8 mouse cellular contexts compared by ENCODE assay signal in genomic region chr15:83526424-83527091, GRCm38 (mm10). TPM values are rescaled to one million over a fixed set of nuclear protein-coding genes. Genes with fewer than 3 reads are reported as not detected.
DNase-seq lines count a peak whose midpoint lies in the region; ATAC-seq and TF ChIP-seq lines count a peak whose summit lies in the region.

Gene Bik (plus strand): TSS chr15:83526862.

- ATAC-seq in hindbrain, embryonic 14.5 days (ENCODE audit: low FRiP score): no peak
- ATAC-seq in midbrain, embryonic 16.5 days: 0 out of 2 replicates have a peak, but pooled peaks have one; percentile 21

- H3K4me1 ChIP-seq in ES-Bruce4 (ENCODE audit: control insufficient read depth, insufficient read depth, low read length): peaks cover 2% of the 10 kb centered on the region
- H3K4me1 ChIP-seq in bone marrow macrophage, adult 2 months (ENCODE audit: control insufficient read depth, insufficient read depth, low read length): 0 out of 2 replicates have a peak, but pooled peaks cover 2% of the 10 kb centered on the region
- H3K4me1 ChIP-seq in hindbrain, embryonic 14.5 days (replicated peaks; ENCODE audit: control insufficient read depth, insufficient read depth, low read length): peaks cover 10% of the 10 kb centered on the region; the same call in 1 of the 2 replicates
- peaks cover 39% of the 10 kb centered on the region for H3K4me1 ChIP-seq in liver, adult 2 months (ENCODE audit: control insufficient read depth, insufficient read depth, low read length)
- peaks cover 16% of the 10 kb centered on the region for H3K4me1 ChIP-seq in midbrain, embryonic 16.5 days (ENCODE audit: control insufficient read depth, insufficient read depth, low read length)

- H3K36me3 ChIP-seq in ES-Bruce4 (ENCODE audit: control insufficient read depth, insufficient read depth, low read length, poor library complexity, severe bottlenecking): no peaks in the 10 kb centered on the region
- no peaks in the 10 kb centered on the region for H3K36me3 ChIP-seq in hindbrain, embryonic 14.5 days (replicated peaks; ENCODE audit: control insufficient read depth, insufficient read depth)
- no peaks in the 10 kb centered on the region for H3K36me3 ChIP-seq in liver, adult 2 months (ENCODE audit: control insufficient read depth, insufficient read depth, low read length)
- H3K36me3 ChIP-seq in midbrain, embryonic 16.5 days (ENCODE audit: control insufficient read depth, insufficient read depth, low read length): no peaks in the 10 kb centered on the region

- H3K79me2 ChIP-seq in liver, adult 2 months (ENCODE audit: control insufficient read depth, insufficient read depth, low read length): peaks cover 12% of the 10 kb centered on the region

- no peak for TF ChIP-seq CTCF in ES-Bruce4 (IDR thresholded peaks at IDR 0.05; ENCODE audit: low read depth, low read length)
- no peak for TF ChIP-seq CTCF in bone marrow macrophage, adult 2 months (IDR thresholded peaks at IDR 0.05; ENCODE audit: low read depth, low read length)
- no peak for TF ChIP-seq CTCF in liver, adult 2 months (IDR thresholded peaks at IDR 0.05; ENCODE audit: low read depth, low read length)

- no peaks in the 10 kb centered on the region for H3K27me3 ChIP-seq in ES-Bruce4 (ENCODE audit: control insufficient read depth, insufficient read depth, low read length, poor library complexity, severe bottlenecking)
- peaks cover 32% of the 10 kb centered on the region for H3K27me3 ChIP-seq in hindbrain, embryonic 14.5 days (ENCODE audit: control insufficient read depth, insufficient read depth, low read length)
- H3K27me3 ChIP-seq in liver, adult 2 months (ENCODE audit: control insufficient read depth, insufficient read depth, low read length): no peaks in the 10 kb centered on the region
- peaks cover 24% of the 10 kb centered on the region for H3K27me3 ChIP-seq in midbrain, embryonic 16.5 days (ENCODE audit: control insufficient read depth, insufficient read depth, low read depth, low read length)

- H3K27ac ChIP-seq in ES-Bruce4 (ENCODE audit: insufficient read depth, low read length): no peak within 1 kb of the TSS
- no peak within 1 kb of the TSS for H3K27ac ChIP-seq in bone marrow macrophage, adult 2 months (ENCODE audit: insufficient read depth, low read depth, low read length)
- H3K27ac ChIP-seq in hindbrain, embryonic 14.5 days: no peak within 1 kb of the TSS
- peak within 1 kb of the TSS; percentile 77 for H3K27ac ChIP-seq in liver, adult 2 months (replicated peaks; ENCODE audit: insufficient read depth, low read depth, low read length)
- H3K27ac ChIP-seq in midbrain, embryonic 16.5 days (ENCODE audit: low read length): no peak within 1 kb of the TSS

- peak within 1 kb of the TSS; percentile 80 for H3K4me2 ChIP-seq in hindbrain, embryonic 14.5 days (replicated peaks)
- H3K4me2 ChIP-seq in midbrain, embryonic 16.5 days (ENCODE audit: low read length): peak within 1 kb of the TSS; percentile 89

- peak within 1 kb of the TSS; percentile 28; the same call in 1 of the 2 replicates for H3K9ac ChIP-seq in ES-Bruce4 (ENCODE audit: low read depth, poor library complexity, severe bottlenecking)
- peak within 1 kb of the TSS; percentile 28 for H3K9ac ChIP-seq in hindbrain, embryonic 14.5 days
- peak within 1 kb of the TSS; percentile 85 for H3K9ac ChIP-seq in liver, adult 2 months (ENCODE audit: low read depth, low read length)
- H3K9ac ChIP-seq in midbrain, embryonic 16.5 days (ENCODE audit: low read depth, low read length): peak within 1 kb of the TSS; percentile 55

- no peak for TF ChIP-seq POLR2A in ES-Bruce4 (IDR thresholded peaks at IDR 0.05; ENCODE audit: insufficient read depth, low read length)
- TF ChIP-seq POLR2A in bone marrow macrophage, adult 2 months (IDR thresholded peaks at IDR 0.05; ENCODE audit: borderline replicate concordance, low read depth, low read length): no peak
- peak; percentile 89 for TF ChIP-seq POLR2A in liver, adult 2 months (IDR thresholded peaks at IDR 0.05; ENCODE audit: extremely low read depth, insufficient read depth, low read length)

- DNase-seq in gastrocnemius, adult 18-20 months (ENCODE audit: low spot score): peak; percentile 55
- DNase-seq in hindbrain, embryonic 14.5 days (ENCODE audit: low spot score): peak; percentile 36
- DNase-seq in liver, adult 2 months (ENCODE audit: extremely low read depth, low read depth, low spot score): peak; percentile 57
- DNase-seq in thymus, adult 18-20 months: peak; percentile 38 to 48
- DNase-seq in left cerebral cortex, adult 8-10 months (ENCODE audit: low spot score in 2 of 2): no peak

- H3K4me3 ChIP-seq in ES-Bruce4 (ENCODE audit: low read depth, low read length): peak within 1 kb of the TSS; percentile 84
- H3K4me3 ChIP-seq in bone marrow macrophage, adult 2 months (ENCODE audit: insufficient read depth, low read length): peak within 1 kb of the TSS; percentile 68
- peak within 1 kb of the TSS; percentile 40 for H3K4me3 ChIP-seq in hindbrain, embryonic 14.5 days (replicated peaks; ENCODE audit: low read length)
- H3K4me3 ChIP-seq in liver, adult 2 months (ENCODE audit: insufficient read depth, low read depth, low read length): peak within 1 kb of the TSS; percentile 76
- peak within 1 kb of the TSS; percentile 45 for H3K4me3 ChIP-seq in midbrain, embryonic 16.5 days (ENCODE audit: low read depth, low read length)

- TF ChIP-seq EP300 in ES-Bruce4 (IDR thresholded peaks at IDR 0.05; ENCODE audit: insufficient read depth, low read depth, low read length): no peak

- WGBS in hindbrain, embryonic 14.5 days: under 1% methylated on average over 45 of the region's 45 CpGs
- under 1% methylated on average over 45 of the region's 45 CpGs for WGBS in liver, adult 2 months
- WGBS in midbrain, embryonic 16.5 days: 0% methylated on average over 45 of the region's 45 CpGs

- no peaks in the 10 kb centered on the region for H3K9me3 ChIP-seq in ES-Bruce4 (replicated peaks; ENCODE audit: control insufficient read depth, insufficient read depth, low read length, poor library complexity, severe bottlenecking)
- no peaks in the 10 kb centered on the region for H3K9me3 ChIP-seq in hindbrain, embryonic 14.5 days (ENCODE audit: control insufficient read depth, low read length)
- H3K9me3 ChIP-seq in midbrain, embryonic 16.5 days (replicated peaks; ENCODE audit: control insufficient read depth, low read length, poor library complexity, severe bottlenecking): no peaks in the 10 kb centered on the region

RNA-seq across cellular contexts. Expression of gene Bik, which starts in this region (rescaled TPM):
- polyA plus RNA-seq in ES-Bruce4 (2011; ENCODE audit: insufficient read depth, insufficient read length, low read depth, missing spikeins): 3.7 and 6.5 TPM in 2 replicates
- polyA plus RNA-seq in bone marrow macrophage, adult 2 months (2012; ENCODE audit: insufficient read depth, insufficient read length, missing spikeins): 1.2 TPM in 1 of 2 replicates, not detected in the other
- 1 to 10 TPM in 1 of 2 experiments, under 1 TPM in 1; 0.91 to 1.4 TPM for total RNA-seq in gastrocnemius, adult 18-20 months (2021)
- 0.84 and 1.1 TPM in 2 replicates for polyA plus RNA-seq in hindbrain, embryonic 14.5 days (2014; fragmentation: Nextera tagmentation; extraction: Ambion mirVana)
- total RNA-seq in liver, adult 2 months (2014; rRNA removed): 7.0 and 9.3 TPM in 2 replicates
- 6.3 and 7.8 TPM in 2 replicates for polyA plus RNA-seq in liver, adult 2 months (2012; rRNA removed)
- 0.26 and 0.55 TPM in 2 replicates for polyA plus RNA-seq in midbrain, embryonic 16.5 days (2015; fragmentation: Nextera tagmentation; extraction: Ambion mirVana)
- under 1 TPM in 3 of 4 experiments, not detected in 1; 0.40 to 0.70 (median 0.54) TPM for total RNA-seq in left cerebral cortex, adult 8-10 months (2022)

Comparison
In these comparisons a context has a peak if more than half of its experiments do, and no peak if none do; other contexts are left out.
1. Peak in ATAC-seq, H3K4me3 ChIP-seq, H3K9ac ChIP-seq and H3K4me2 ChIP-seq in midbrain, embryonic 16.5 days; RNA of the gene not detected or under 1 TPM.
2. H3K9ac ChIP-seq: peak in every context shown above with its lines; median percentile 85 in liver, adult 2 months; 55 in midbrain, embryonic 16.5 days; 28 in ES-Bruce4; 28 in hindbrain, embryonic 14.5 days.
3. DNase-seq: peak in gastrocnemius, adult 18-20 months (single experiment), hindbrain, embryonic 14.5 days (single experiment), liver, adult 2 months (single experiment) and thymus, adult 18-20 months (2 of 2); none in left cerebral cortex, adult 8-10 months (0 of 2).
4. Peak in every context shown above with its lines, with median percentiles within 50 percentile points of each other: H3K4me3 ChIP-seq.